ENCODE assay signal across 8 mouse cellular contexts in the genomic region with DNA sequence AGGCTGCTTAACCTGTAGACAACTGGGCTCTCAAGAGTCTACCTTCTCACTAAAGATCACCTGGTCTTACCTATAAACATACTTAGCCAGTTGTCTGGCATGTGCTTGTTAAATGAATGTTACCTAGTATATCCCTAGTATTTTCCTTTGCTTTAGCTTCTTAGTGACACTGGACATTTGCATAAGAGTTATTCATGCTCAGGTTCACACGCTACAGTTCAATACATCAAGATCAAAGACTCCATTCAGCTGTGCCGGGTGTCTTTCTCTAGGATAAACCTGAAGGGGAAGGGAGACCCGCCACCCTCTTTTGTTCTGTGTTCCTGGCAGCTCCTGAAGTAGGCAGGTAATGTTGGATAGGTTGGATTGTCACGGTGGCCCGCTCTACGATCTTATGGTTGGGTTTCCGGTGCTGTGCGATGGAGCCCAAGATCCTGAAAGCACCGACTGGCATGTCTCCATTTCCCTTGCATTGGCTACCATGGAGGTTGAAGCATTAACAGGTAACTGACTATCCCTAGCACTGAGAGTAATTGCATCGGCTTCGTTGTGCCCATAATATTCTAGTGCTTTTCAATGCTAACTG. TPM values are rescaled to one million over a fixed set of nuclear protein-coding genes. Genes with fewer than 3 reads are reported as not detected.
DNase-seq lines count a peak whose midpoint lies in the region; ATAC-seq and TF ChIP-seq lines count a peak whose summit lies in the region.

No protein-coding gene starts in this region.

- 14% methylated on average over 11 of the region's 11 CpGs for WGBS in heart, embryonic 14.5 days
- WGBS in forebrain, embryonic 15.5 days: 8% methylated on average over 11 of the region's 11 CpGs
- 18% methylated on average over 11 of the region's 11 CpGs for WGBS in liver, postnatal 0 days (ENCODE audit: insufficient replicate concordance)

- H3K4me3 ChIP-seq in heart, embryonic 14.5 days (ENCODE audit: control insufficient read depth in 1 of 2, insufficient read depth in 1 of 2, low read depth in 1 of 2, low read length in 2 of 2): peak overlapping the region in 1 of 2 experiments; percentile 92; a peak in 3 of 4 replicates
- H3K4me3 ChIP-seq in E14TG2a.4 (replicated peaks; ENCODE audit: low read length): peak overlapping the region; percentile 100
- H3K4me3 ChIP-seq in forebrain, embryonic 15.5 days: peak overlapping the region; percentile 76
- H3K4me3 ChIP-seq in liver, postnatal 0 days (ENCODE audit: low read depth, low read length): peak overlapping the region; percentile 85

- H3K4me1 ChIP-seq in heart, embryonic 14.5 days (ENCODE audit: control insufficient read depth in 2 of 2, insufficient read depth in 2 of 2, low read length in 2 of 2): peaks cover 15 to 23% of the 10 kb centered on the region in 2 experiments
- peaks cover 73% of the 10 kb centered on the region for H3K4me1 ChIP-seq in E14TG2a.4 (replicated peaks; ENCODE audit: low read depth, low read length)
- peaks cover 33% of the 10 kb centered on the region for H3K4me1 ChIP-seq in forebrain, embryonic 15.5 days
- peaks cover 56% of the 10 kb centered on the region for H3K4me1 ChIP-seq in liver, postnatal 0 days (ENCODE audit: insufficient read depth)

- peak overlapping the region; percentile 79 for H3K4me2 ChIP-seq in heart, embryonic 14.5 days (ENCODE audit: low read length)
- H3K4me2 ChIP-seq in forebrain, embryonic 15.5 days (replicated peaks): peak overlapping the region; percentile 90
- H3K4me2 ChIP-seq in liver, postnatal 0 days (ENCODE audit: low read depth, low read length): peak overlapping the region; percentile 89

- no peak for TF ChIP-seq CTCF in E14TG2a.4 (conservative IDR thresholded peaks at IDR 0.05; ENCODE audit: low read length)
- no peak for TF ChIP-seq CTCF in liver, postnatal 0 days (IDR thresholded peaks at IDR 0.05; ENCODE audit: low read depth)

- H3K27me3 ChIP-seq in heart, embryonic 14.5 days (ENCODE audit: control insufficient read depth, insufficient read depth, low read length): no peaks in the 10 kb centered on the region
- no peaks in the 10 kb centered on the region for H3K27me3 ChIP-seq in E14TG2a.4 (ENCODE audit: insufficient read depth, low read length)
- H3K27me3 ChIP-seq in forebrain, embryonic 15.5 days: no peaks in the 10 kb centered on the region
- no peaks in the 10 kb centered on the region for H3K27me3 ChIP-seq in liver, postnatal 0 days (ENCODE audit: insufficient read depth, low read length)

- H3K9me3 ChIP-seq in heart, embryonic 14.5 days (ENCODE audit: control insufficient read depth, low read length): no peaks in the 10 kb centered on the region
- no peaks in the 10 kb centered on the region for H3K9me3 ChIP-seq in E14TG2a.4 (ENCODE audit: low read length)
- no peaks in the 10 kb centered on the region for H3K9me3 ChIP-seq in forebrain, embryonic 15.5 days
- no peaks in the 10 kb centered on the region for H3K9me3 ChIP-seq in liver, postnatal 0 days (ENCODE audit: low read length)

- no peak for TF ChIP-seq EP300 in liver, postnatal 0 days (IDR thresholded peaks at IDR 0.05; ENCODE audit: low read depth)

- intact Hi-C loops in heart, postnatal 36 days (cut with DNase I): loop anchor here (5.0 kb wide), 2 partner anchors 107 to 338 kb away; a partner anchor contains a TSS

- H3K36me3 ChIP-seq in heart, embryonic 14.5 days (ENCODE audit: control insufficient read depth, insufficient read depth, low read length): 0 out of 2 replicates have a peak, but pooled peaks cover 6% of the 10 kb centered on the region
- peaks cover 39% of the 10 kb centered on the region for H3K36me3 ChIP-seq in E14TG2a.4 (ENCODE audit: insufficient read depth, low read length)
- H3K36me3 ChIP-seq in forebrain, embryonic 15.5 days: no peaks in the 10 kb centered on the region
- no peaks in the 10 kb centered on the region; the same call in 1 of the 2 replicates for H3K36me3 ChIP-seq in liver, postnatal 0 days (replicated peaks; ENCODE audit: insufficient read depth, low read length)

- peak overlapping the region; percentile 92 for H3K9ac ChIP-seq in heart, embryonic 14.5 days (ENCODE audit: low read length)
- H3K9ac ChIP-seq in forebrain, embryonic 15.5 days (replicated peaks): no peak overlapping the region; the same call in 1 of the 2 replicates
- peak overlapping the region; percentile 92 for H3K9ac ChIP-seq in liver, postnatal 0 days (replicated peaks)

- DNase-seq in heart, postnatal 36 days: no peak
- DNase-seq in liver, postnatal 0 days: no peak
- DNase-seq in yolk sac, embryonic 10.5 days (ENCODE audit: low spot score): no peak
- DNase-seq in spleen, postnatal 36 days (ENCODE audit: low spot score in 2 of 2): no peak
- DNase-seq in lung, postnatal 25 days (ENCODE audit: low spot score): no peak

- no peak for ATAC-seq in heart, embryonic 14.5 days (ENCODE audit: insufficient number of reproducible peaks, insufficient read depth, low FRiP score, low read depth)
- no peak for ATAC-seq in forebrain, embryonic 15.5 days (replicated peaks)
- no peak for ATAC-seq in liver, postnatal 0 days

- peak overlapping the region in 1 of 2 experiments; percentile 96; a peak in 1 of 4 replicates for H3K27ac ChIP-seq in heart, embryonic 14.5 days (replicated peaks in 1 of 2; ENCODE audit: control insufficient read depth in 1 of 2, insufficient read depth in 1 of 2, low read depth in 2 of 2, low read length in 2 of 2)
- H3K27ac ChIP-seq in forebrain, embryonic 15.5 days (replicated peaks): peak overlapping the region; percentile 94; the same call in 1 of the 2 replicates
- H3K27ac ChIP-seq in liver, postnatal 0 days (ENCODE audit: low read depth): peak overlapping the region; percentile 98

RNA-seq across cellular contexts. Expression of a gene that starts 1.7 kb away (rescaled TPM):
- polyA plus RNA-seq in heart, embryonic 14.5 days (2014; fragmentation: Nextera tagmentation; extraction: Ambion mirVana): 3.5 and 3.7 TPM in 2 replicates
- 10 to 100 TPM; 11.4 to 11.9 TPM for total RNA-seq in heart, postnatal 36 days (2021)
- 10.0 and 10.1 TPM in 2 replicates for polyA plus RNA-seq in forebrain, embryonic 15.5 days (2015; fragmentation: Nextera tagmentation; extraction: Ambion mirVana)
- polyA plus RNA-seq in liver, postnatal 0 days (2015; fragmentation: Nextera tagmentation; extraction: Ambion mirVana): 1.3 and 1.4 TPM in 2 replicates

RNA-seq across cellular contexts. Expression of a gene that starts 58.4 kb away (rescaled TPM):
- polyA plus RNA-seq in heart, embryonic 14.5 days (2014; fragmentation: Nextera tagmentation; extraction: Ambion mirVana): 20.3 and 21.4 TPM in 2 replicates
- 10 to 100 TPM; 13.0 to 13.8 TPM for total RNA-seq in heart, postnatal 36 days (2021)
- 54.3 and 55.5 TPM in 2 replicates for polyA plus RNA-seq in forebrain, embryonic 15.5 days (2015; fragmentation: Nextera tagmentation; extraction: Ambion mirVana)
- polyA plus RNA-seq in liver, postnatal 0 days (2015; fragmentation: Nextera tagmentation; extraction: Ambion mirVana): 7.2 and 8.4 TPM in 2 replicates
